Mouse (Mus musculus): Measurements from ENCODE around the gene Rasgrp2. TPM values are rescaled to one million over a fixed set of nuclear protein-coding genes. Genes with fewer than 3 reads are reported as not detected.

Gene Rasgrp2
- polyA plus RNA-seq, 1 experiment from 2014 or later, result 61.6 TPM

DNA sequence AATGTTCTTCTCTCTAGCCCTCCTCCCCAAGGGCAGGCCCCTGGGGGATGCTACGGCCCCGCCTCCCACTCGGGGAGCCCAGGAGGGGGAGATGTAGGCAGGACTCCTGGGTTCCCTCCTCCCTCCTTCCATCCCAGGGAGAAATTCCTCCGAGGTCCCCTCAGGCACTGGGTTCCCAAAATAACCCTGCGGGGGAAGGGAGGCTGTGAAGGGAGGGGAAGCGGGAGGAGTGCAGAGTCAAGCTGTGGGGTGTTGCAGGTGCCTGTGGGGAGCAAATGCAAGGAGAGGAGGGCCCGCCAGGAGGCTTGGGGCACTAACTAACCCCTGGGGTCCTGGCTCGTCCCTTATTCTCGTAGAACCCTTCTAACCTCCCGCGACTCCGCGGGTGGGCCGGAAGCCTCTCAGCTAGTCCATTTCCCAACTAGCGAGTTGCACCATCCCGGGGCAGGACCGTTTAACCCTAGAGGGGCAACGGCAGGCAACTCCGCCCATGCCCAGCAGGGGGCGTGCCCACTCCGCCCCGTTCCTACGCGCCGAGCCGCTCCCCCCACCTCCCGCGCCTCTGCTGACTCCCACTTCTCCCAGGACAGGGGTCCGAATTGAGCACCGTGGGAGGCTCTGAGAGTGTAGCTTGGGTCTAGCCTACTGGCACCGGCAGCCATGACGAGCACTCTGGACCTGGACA, 2.1 kb downstream of the Rasgrp2 start:
- peaks cover 6% of the 10 kb centered on the region for H3K36me3 ChIP-seq
- peak overlapping the region; percentile 63 for H3K27ac ChIP-seq
- peak; percentile 86 for DNase-seq (ENCODE audit: low spot score)
- no peaks in the 10 kb centered on the region for H3K9me3 ChIP-seq
- peaks cover 62% of the 10 kb centered on the region for H3K4me1 ChIP-seq
- peaks cover 41% of the 10 kb centered on the region for H3K27me3 ChIP-seq (ENCODE audit: insufficient read depth, poor library complexity, severe bottlenecking)
- peak overlapping the region; percentile 78 for H3K4me3 ChIP-seq
- under 1% methylated on average over 32 of the region's 32 CpGs for WGBS

- H3K27ac ChIP-seq, result peak overlapping the region; percentile 63; the same call in 1 of the 2 replicates
- peaks cover 4% of the 10 kb centered on the region for H3K36me3 ChIP-seq
- DNase-seq (ENCODE audit: low spot score), result no peak
- peaks cover 62% of the 10 kb centered on the region for H3K4me1 ChIP-seq
- peaks cover 41% of the 10 kb centered on the region for H3K27me3 ChIP-seq (ENCODE audit: insufficient read depth, poor library complexity, severe bottlenecking)
- WGBS, result 4% methylated on average over 9 of the region's 9 CpGs
- peak overlapping the region; percentile 78 for H3K4me3 ChIP-seq
- no peaks in the 10 kb centered on the region for H3K9me3 ChIP-seq
Measured at GRCm38 (mm10) chr19:6401951-6402350, 2.8 kb downstream of the Rasgrp2 start.

- Histone ChIP-seq H3K27me3 (ENCODE audit: insufficient read depth, poor library complexity, severe bottlenecking) (peaks cover 37% of the 10 kb centered on the region), H3K36me3 (no peaks in the 10 kb centered on the region; the same call in 1 of the 2 replicates), H3K27ac (no peak overlapping the region), H3K9me3 (no peaks in the 10 kb centered on the region), H3K4me1 (peaks cover 50% of the 10 kb centered on the region), H3K4me3 (no peak overlapping the region)
- WGBS, result 77% methylated on average over 10 of the region's 10 CpGs
- DNase-seq (ENCODE audit: low spot score), result no peak
Measured at GRCm38 (mm10) chr19:6403869-6404268, 4.7 kb downstream of the Rasgrp2 start.

- no peak for DNase-seq (ENCODE audit: low spot score)
- peaks cover 34% of the 10 kb centered on the region for H3K4me1 ChIP-seq
- no peak overlapping the region for H3K27ac ChIP-seq
- no peaks in the 10 kb centered on the region for H3K9me3 ChIP-seq
- 72% methylated on average over 10 of the region's 10 CpGs for whole genome bisulfite sequencing
- peaks cover 30% of the 10 kb centered on the region for H3K27me3 ChIP-seq (ENCODE audit: insufficient read depth, poor library complexity, severe bottlenecking)
- no peaks in the 10 kb centered on the region; the same call in 1 of the 2 replicates for H3K36me3 ChIP-seq
- no peak overlapping the region for H3K4me3 ChIP-seq
Measured at GRCm38 (mm10) chr19:6405433-6405832, 6.3 kb downstream of the Rasgrp2 start.

- Histone ChIP-seq H3K27me3 (ENCODE audit: insufficient read depth, poor library complexity, severe bottlenecking) (peaks cover 15% of the 10 kb centered on the region), H3K27ac (peak overlapping the region; percentile 3; the same call in 1 of the 2 replicates), H3K9me3 (no peaks in the 10 kb centered on the region), H3K4me3 (no peak overlapping the region), H3K36me3 (no peaks in the 10 kb centered on the region; the same call in 1 of the 2 replicates), H3K4me1 (peaks cover 18% of the 10 kb centered on the region)
- WGBS, result 80% methylated on average over 8 of the region's 8 CpGs
- no peak for DNase-seq (ENCODE audit: low spot score)
Measured at GRCm38 (mm10) chr19:6407109-6407508, 8.0 kb downstream of the Rasgrp2 start.

- peaks cover 10% of the 10 kb centered on the region; the same call in 1 of the 2 replicates for H3K4me1 ChIP-seq
- no peaks in the 10 kb centered on the region for H3K9me3 ChIP-seq
- no peak overlapping the region for H3K4me3 ChIP-seq
- peaks cover 15% of the 10 kb centered on the region for H3K27me3 ChIP-seq (ENCODE audit: insufficient read depth, poor library complexity, severe bottlenecking)
- no peak overlapping the region for H3K27ac ChIP-seq
- 57% methylated on average over 16 of the region's 16 CpGs for WGBS
- H3K36me3 ChIP-seq, result no peaks in the 10 kb centered on the region; the same call in 1 of the 2 replicates
- DNase-seq (ENCODE audit: low spot score), result no peak
Measured at GRCm38 (mm10) chr19:6407816-6408510, 8.8 kb downstream of the Rasgrp2 start.

DNA sequence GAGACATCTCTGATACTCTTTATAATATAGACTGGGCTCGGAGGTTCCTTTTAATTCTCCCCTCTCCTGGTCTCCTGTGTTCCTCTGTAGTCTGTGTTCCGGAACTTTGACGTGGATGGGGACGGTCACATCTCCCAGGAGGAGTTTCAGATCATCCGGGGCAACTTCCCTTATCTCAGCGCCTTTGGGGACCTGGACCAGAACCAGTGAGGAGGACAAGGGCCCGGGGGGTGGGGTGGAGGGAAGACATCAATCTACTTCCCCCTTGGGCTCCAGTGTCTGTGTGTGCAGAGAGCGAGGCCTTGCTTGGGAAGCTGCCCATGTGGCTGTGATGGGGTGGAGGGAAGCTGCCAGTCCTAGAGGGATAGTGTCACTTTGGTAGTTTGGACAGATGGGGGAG, 9.6 kb downstream of the Rasgrp2 start:
- H3K27ac ChIP-seq, result no peak overlapping the region
- 0 out of 2 replicates have a peak, but pooled peaks cover 12% of the 10 kb centered on the region for H3K4me1 ChIP-seq
- peaks cover 18% of the 10 kb centered on the region for H3K27me3 ChIP-seq (ENCODE audit: insufficient read depth, poor library complexity, severe bottlenecking)
- H3K4me3 ChIP-seq, result no peak overlapping the region
- WGBS, result 76% methylated on average over 8 of the region's 8 CpGs
- no peaks in the 10 kb centered on the region for H3K36me3 ChIP-seq
- no peak for DNase-seq (ENCODE audit: low spot score)
- H3K9me3 ChIP-seq, result no peaks in the 10 kb centered on the region

DNA sequence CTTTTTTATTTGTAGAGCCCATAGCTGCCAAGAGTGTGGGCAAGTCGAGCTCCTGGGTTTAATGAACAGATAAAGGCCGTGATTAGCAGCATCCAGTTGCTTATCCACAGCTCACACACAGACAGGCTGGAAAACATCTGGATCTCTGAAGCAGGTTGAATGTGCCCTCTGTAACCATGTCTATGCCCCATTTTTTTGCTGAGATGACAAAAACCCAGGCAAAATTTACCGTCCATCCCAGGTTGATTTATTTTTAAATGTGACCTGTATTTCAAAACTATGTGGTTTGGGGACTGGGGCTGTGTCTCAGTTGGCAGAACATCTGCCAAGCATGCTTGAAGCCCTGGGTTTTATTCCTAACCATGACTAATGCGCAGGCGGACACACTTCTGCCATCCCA, 10.0 kb downstream of the Rasgrp2 start:
- no peak for DNase-seq (ENCODE audit: low spot score)
- H3K27ac ChIP-seq, result no peak overlapping the region
- no peaks in the 10 kb centered on the region for H3K9me3 ChIP-seq
- H3K27me3 ChIP-seq (ENCODE audit: insufficient read depth, poor library complexity, severe bottlenecking), result peaks cover 23% of the 10 kb centered on the region
- WGBS, result 74% methylated on average over 5 of the region's 5 CpGs
- H3K36me3 ChIP-seq, result no peaks in the 10 kb centered on the region
- 0 out of 2 replicates have a peak, but pooled peaks cover 11% of the 10 kb centered on the region for H3K4me1 ChIP-seq
- no peak overlapping the region for H3K4me3 ChIP-seq

DNA sequence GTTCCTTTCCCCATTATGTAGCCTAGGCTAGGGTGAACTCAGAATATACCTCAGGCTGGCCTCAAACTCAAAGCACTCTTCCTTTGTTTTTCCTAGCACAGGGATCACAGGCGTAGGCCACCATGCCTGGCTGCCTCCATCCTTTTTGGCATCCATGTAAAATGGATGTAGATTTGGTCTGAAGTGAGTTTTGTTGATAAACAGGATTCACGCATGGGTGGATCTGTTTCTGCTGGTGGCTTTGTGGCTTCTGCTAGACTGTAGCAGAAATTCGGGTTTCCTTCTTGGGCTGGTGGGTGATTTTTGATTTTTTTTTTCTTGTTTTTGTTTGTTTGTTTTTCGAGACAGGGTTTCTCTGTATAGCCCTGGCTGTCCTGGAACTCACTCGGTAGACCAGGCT, 10.8 kb downstream of the Rasgrp2 start:
- no peak overlapping the region for H3K27ac ChIP-seq
- no peaks in the 10 kb centered on the region for H3K9me3 ChIP-seq
- 0 out of 2 replicates have a peak, but pooled peaks cover 11% of the 10 kb centered on the region for H3K4me1 ChIP-seq
- no peaks in the 10 kb centered on the region for H3K36me3 ChIP-seq
- H3K27me3 ChIP-seq (ENCODE audit: insufficient read depth, poor library complexity, severe bottlenecking), result peaks cover 30% of the 10 kb centered on the region
- no peak overlapping the region for H3K4me3 ChIP-seq
- no peak for DNase-seq (ENCODE audit: low spot score)
- WGBS, result 83% methylated on average over 5 of the region's 5 CpGs

- 49% methylated on average over 14 of the region's 14 CpGs for WGBS
- H3K4me3 ChIP-seq, result no peak overlapping the region
- no peaks in the 10 kb centered on the region for H3K36me3 ChIP-seq
Measured at GRCm38 (mm10) chr19:6412798-6413197, 13.7 kb downstream of the Rasgrp2 start.

DNA sequence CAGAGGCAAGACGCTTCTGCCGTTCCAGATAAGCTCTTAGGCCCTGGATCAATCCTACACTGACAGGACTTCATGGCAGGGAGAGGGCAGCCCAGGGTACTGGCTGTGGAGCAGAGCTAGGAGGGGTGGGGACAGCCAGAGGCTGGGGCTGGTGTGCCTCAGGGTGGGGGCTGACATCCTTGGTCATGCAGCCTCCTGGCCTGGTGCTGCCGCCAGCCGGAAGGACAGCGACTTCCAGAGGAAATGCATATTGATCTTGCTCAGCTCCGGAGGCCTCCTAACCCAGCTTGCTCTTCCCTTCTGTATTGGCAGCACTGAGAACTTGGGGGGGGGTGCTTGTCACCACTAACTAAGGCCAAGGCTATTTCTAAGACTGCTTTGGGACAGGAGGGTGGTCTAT, 16.3 kb downstream of the Rasgrp2 start:
- H3K27me3 ChIP-seq (ENCODE audit: insufficient read depth, poor library complexity, severe bottlenecking), result peaks cover 85% of the 10 kb centered on the region
- no peak overlapping the region for H3K4me3 ChIP-seq
- DNase-seq (ENCODE audit: low spot score), result no peak
- H3K27ac ChIP-seq, result no peak overlapping the region
- no peaks in the 10 kb centered on the region for H3K36me3 ChIP-seq
- 22% methylated on average over 6 of the region's 6 CpGs for WGBS
- H3K4me1 ChIP-seq, result peaks cover 44% of the 10 kb centered on the region
- H3K9me3 ChIP-seq, result no peaks in the 10 kb centered on the region

More at GRCm38 (mm10) chr19:6412798-6413197, 13.7 kb downstream of the Rasgrp2 start:
- Histone ChIP-seq H3K27ac (no peak overlapping the region), H3K27me3 (ENCODE audit: insufficient read depth, poor library complexity, severe bottlenecking) (peaks cover 58% of the 10 kb centered on the region), H3K4me1 (peaks cover 32% of the 10 kb centered on the region), H3K9me3 (no peaks in the 10 kb centered on the region)
- no peak for DNase-seq (ENCODE audit: low spot score)

DNA sequence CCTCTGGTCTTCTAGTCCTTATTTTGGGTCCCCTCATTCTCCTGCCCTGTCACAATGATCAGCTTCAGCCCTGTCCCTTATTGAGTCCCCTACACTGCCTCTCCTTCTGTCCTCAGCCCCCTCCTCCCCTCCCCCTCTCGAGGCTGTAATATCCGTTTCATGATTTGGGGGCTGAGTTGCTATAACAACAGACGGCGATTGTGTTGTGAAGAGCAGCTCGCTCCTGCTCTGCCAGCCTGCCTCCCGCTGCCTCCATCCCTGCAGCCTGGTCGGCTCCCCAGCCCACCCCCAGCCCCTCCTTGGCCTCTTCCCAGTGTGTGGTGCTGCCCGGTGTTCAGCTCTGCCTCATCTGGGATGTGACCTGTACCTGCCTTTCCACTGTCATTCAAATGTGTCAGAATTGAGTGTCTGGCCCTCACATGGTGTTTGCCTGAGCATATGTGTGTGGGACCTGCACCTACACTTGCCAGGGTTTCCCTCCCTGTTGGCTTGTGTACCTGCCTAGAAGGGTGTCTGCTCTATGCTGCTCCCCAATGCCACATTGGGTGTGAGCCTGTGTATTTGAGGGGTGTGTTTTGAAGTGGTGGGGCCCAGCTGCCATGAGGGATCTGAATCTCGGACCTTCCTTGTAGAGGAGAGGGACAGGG, 17.1 kb downstream of the Rasgrp2 start:
- 9% methylated on average over 9 of the region's 9 CpGs for WGBS
- Histone ChIP-seq H3K27ac (peak overlapping the region; percentile 44; the same call in 1 of the 2 replicates), H3K9me3 (no peaks in the 10 kb centered on the region), H3K4me3 (0 out of 2 replicates have a peak overlapping the region, but pooled peaks have one; percentile 5), H3K27me3 (ENCODE audit: insufficient read depth, poor library complexity, severe bottlenecking) (peaks cover 93% of the 10 kb centered on the region), H3K4me1 (peaks cover 44% of the 10 kb centered on the region), H3K36me3 (no peaks in the 10 kb centered on the region)
- no peak for DNase-seq (ENCODE audit: low spot score)
